Mouse (Mus musculus) CH12.LX (cell line): ENCODE measurements around the gene Eml5.

Source experiments
- CHD1 ChIP-seq: IDR thresholded peaks from 2 replicates; pipeline ENCODE4 v1.6.1; 2012; ENCODE audit warnings: low read depth, low read length, improper control_type of control experiment, inconsistent platforms
- CTCF ChIP-seq, 2 experiments: IDR thresholded peaks in 1 of 2; conservative IDR thresholded peaks in 1 of 2; 2 replicates each; pipeline ENCODE4 v1.5.1; 2011 to 2012; ENCODE audit warnings: low read depth in 2 of 2, low read length in 2 of 2, improper control_type of control experiment in 1 of 2, inconsistent platforms in 1 of 2, mild to moderate bottlenecking in 1 of 2, moderate library complexity in 1 of 2
- ELF1 ChIP-seq: IDR thresholded peaks from 2 replicates; pipeline ENCODE4 v1.6.1; 2014; ENCODE audit warnings: low read depth, mild to moderate bottlenecking, inconsistent platforms, low read length, improper control_type of control experiment
- HCFC1 ChIP-seq: IDR thresholded peaks from 2 replicates; pipeline ENCODE4 v1.6.1; 2012; ENCODE audit warnings: low read depth, mild to moderate bottlenecking, inconsistent platforms, low read length, improper control_type of control experiment
- MAFK ChIP-seq: IDR thresholded peaks from 2 replicates; pipeline ENCODE4 v1.6.1; 2011; ENCODE audit warnings: low read length, improper control_type of control experiment; ENCODE audit not compliant: insufficient replicate concordance
- MAX ChIP-seq: IDR thresholded peaks from 2 replicates; pipeline ENCODE4 v1.6.1; 2011; ENCODE audit warnings: low read length, improper control_type of control experiment
- POLR2A ChIP-seq: IDR thresholded peaks from 2 replicates; pipeline ENCODE4 v1.6.1; 2011; ENCODE audit warnings: low read depth, mild to moderate bottlenecking, improper control_type of control experiment, low read length
- POLR2AphosphoS2 ChIP-seq: IDR thresholded peaks from 2 replicates; pipeline ENCODE4 v1.6.1; 2011; ENCODE audit warnings: low read depth, low read length, improper control_type of control experiment
- SMC3 ChIP-seq: IDR thresholded peaks from 2 replicates; pipeline ENCODE4 v1.6.1; 2011; ENCODE audit warnings: low read depth, low read length, improper control_type of control experiment
- ZMIZ1 ChIP-seq: IDR thresholded peaks from 2 replicates; pipeline ENCODE4 v1.6.1; 2012; ENCODE audit warnings: low read depth, mild to moderate bottlenecking, inconsistent platforms, low read length, improper control_type of control experiment
- ZNF384 ChIP-seq: IDR thresholded peaks from 2 replicates; pipeline ENCODE4 v1.6.1; 2012; ENCODE audit warnings: low read depth, low read length, improper control_type of control experiment, inconsistent platforms

DNA sequence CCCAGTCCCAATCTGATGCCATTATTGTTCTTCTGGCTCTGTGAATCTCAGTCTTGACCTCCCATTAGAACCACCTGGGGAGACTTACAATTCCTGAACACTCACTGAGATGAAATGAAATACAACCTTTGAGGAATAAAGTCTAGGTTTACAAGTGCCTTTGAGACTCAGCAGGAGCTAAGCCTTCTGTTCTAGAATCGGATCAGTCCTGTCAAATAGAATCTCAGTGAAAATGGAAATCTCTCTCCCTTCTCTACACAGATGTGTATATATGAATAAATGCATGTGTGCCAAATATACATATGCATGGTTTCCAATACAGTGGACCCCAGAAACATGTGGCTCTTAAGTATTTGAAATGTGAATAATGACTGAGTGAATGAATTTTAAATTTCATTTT lies 22.6 kb downstream of the Eml5 start:
- TF ChIP-seq MAX (no peak), SMC3 (no peak), CTCF (conservative IDR thresholded peaks at IDR 0.05 in 1 of 2, IDR thresholded peaks at IDR 0.05 in 1 of 2; ENCODE audit: low read depth in 2 of 2, low read length in 2 of 2) (no peak), CHD1 (no peak), ELF1 (no peak), ZNF384 (no peak), POLR2A (no peak), POLR2AphosphoS2 (no peak), HCFC1 (no peak), ZMIZ1 (no peak), MAFK (no peak)
